ENCODE assay signal across 31 mouse cellular contexts in genomic region chr1:163060381-163060780, GRCm38 (mm10). TPM values are rescaled to one million over a fixed set of nuclear protein-coding genes. Genes with fewer than 3 reads are reported as not detected.
DNase-seq lines count a peak whose midpoint lies in the region; ATAC-seq and TF ChIP-seq lines count a peak whose summit lies in the region.
"Had no signal": no experiment of that assay in that cellular context is flagged by ENCODE, and none has a peak within 500 bp of the region (broad histone marks: within the 10 kb centered on the region; RNA-seq: fewer than 3 reads in every experiment).

No protein-coding gene starts in this region.

- H3K9ac ChIP-seq in midbrain, postnatal 0 days (replicated peaks; ENCODE audit: low read length, poor library complexity, severe bottlenecking), result no peak overlapping the region
- no peak overlapping the region for H3K9ac ChIP-seq in midbrain, embryonic 11.5 days (ENCODE audit: low read length)
- H3K9ac ChIP-seq: forebrain, embryonic 13.5 days; limb, embryonic 15.5 days; midbrain, embryonic 15.5 days had no signal

- no peak overlapping the region for H3K4me3 ChIP-seq in midbrain, postnatal 0 days (ENCODE audit: low read depth, low read length)
- no peak overlapping the region for H3K4me3 ChIP-seq in midbrain, embryonic 11.5 days (ENCODE audit: low read depth, low read length)
- H3K4me3 ChIP-seq: embryonic facial prominence, embryonic 10.5 days; forebrain, embryonic 13.5 days; heart, adult 2 months; limb, embryonic 15.5 days; midbrain, embryonic 15.5 days had no signal

- DNase-seq in adrenal gland, adult 2 months, result peak; percentile 3
- no peak for DNase-seq in adrenal gland, postnatal 4 days (ENCODE audit: low spot score in 2 of 2)
- peak; percentile 12 to 13 for DNase-seq in layer of hippocampus, postnatal 10 days (ENCODE audit: low spot score in 2 of 2)
- DNase-seq in layer of hippocampus, adult 9-11 months, result no peak
- peak; percentile 55 for DNase-seq in midbrain, postnatal 0 days (ENCODE audit: low spot score)
- DNase-seq in midbrain, embryonic 11.5 days (ENCODE audit: low spot score, missing footprints), result no peak
- DNase-seq in lung, postnatal 25 days (ENCODE audit: low spot score), result peak; percentile 71
- no peak for DNase-seq in ovary, postnatal 10 days (ENCODE audit: low spot score)
- DNase-seq: adrenal gland, postnatal 25 days; gastrocnemius, postnatal 25 days; heart, adult 2 months; heart, postnatal 4 days; thymus, postnatal 25 days had no signal

- no peak for ATAC-seq in midbrain, postnatal 0 days (ENCODE audit: low FRiP score)
- ATAC-seq in midbrain, embryonic 11.5 days (ENCODE audit: low FRiP score), result no peak
- ATAC-seq: activated CD4-positive, CD25-positive, alpha-beta regulatory T cell, adult 4 months; forebrain, embryonic 13.5 days; hindbrain, embryonic 16.5 days; intestine, postnatal 0 days; midbrain, embryonic 15.5 days had no signal

- 70% methylated on average over 3 of the region's 3 CpGs for WGBS in midbrain, postnatal 0 days
- WGBS in midbrain, embryonic 11.5 days, result 80% methylated on average over 3 of the region's 3 CpGs

- H3K27me3 ChIP-seq in midbrain, postnatal 0 days (ENCODE audit: insufficient read depth, low read length), result no peaks in the 10 kb centered on the region
- no peaks in the 10 kb centered on the region for H3K27me3 ChIP-seq in midbrain, embryonic 11.5 days (ENCODE audit: control insufficient read depth, insufficient read depth, low read length)
- H3K27me3 ChIP-seq: forebrain, embryonic 13.5 days; limb, embryonic 15.5 days; midbrain, embryonic 15.5 days had no signal

- no peaks in the 10 kb centered on the region for H3K9me3 ChIP-seq in midbrain, postnatal 0 days (ENCODE audit: low read length)
- H3K9me3 ChIP-seq in midbrain, embryonic 11.5 days (ENCODE audit: control insufficient read depth, low read length), result no peaks in the 10 kb centered on the region
- H3K9me3 ChIP-seq: embryonic facial prominence, embryonic 10.5 days; forebrain, embryonic 13.5 days; limb, embryonic 15.5 days; midbrain, embryonic 15.5 days had no signal

- H3K36me3 ChIP-seq in midbrain, postnatal 0 days (ENCODE audit: insufficient read depth, low read length), result no peaks in the 10 kb centered on the region
- no peaks in the 10 kb centered on the region for H3K36me3 ChIP-seq in midbrain, embryonic 11.5 days (ENCODE audit: control insufficient read depth, insufficient read depth, low read length)
- H3K36me3 ChIP-seq: embryonic facial prominence, embryonic 10.5 days; limb, embryonic 15.5 days; midbrain, embryonic 15.5 days had no signal

- no peak for TF ChIP-seq CTCF in midbrain, postnatal 0 days (IDR thresholded peaks at IDR 0.05)

- H3K4me2 ChIP-seq in midbrain, postnatal 0 days (ENCODE audit: low read depth, low read length, poor library complexity, severe bottlenecking), result no peak overlapping the region
- H3K4me2 ChIP-seq in midbrain, embryonic 11.5 days, result no peak overlapping the region
- H3K4me2 ChIP-seq: forebrain, embryonic 13.5 days; limb, embryonic 15.5 days; midbrain, embryonic 15.5 days had no signal

- H3K27ac ChIP-seq in midbrain, postnatal 0 days (ENCODE audit: low read depth, low read length), result no peak overlapping the region
- no peak overlapping the region for H3K27ac ChIP-seq in midbrain, embryonic 11.5 days (ENCODE audit: low read depth, low read length)
- H3K27ac ChIP-seq: embryonic facial prominence, embryonic 10.5 days; forebrain, embryonic 13.5 days; heart, adult 2 months; kidney, postnatal 0 days; limb, embryonic 15.5 days; midbrain, embryonic 15.5 days had no signal

- no peaks in the 10 kb centered on the region for H3K4me1 ChIP-seq in midbrain, postnatal 0 days (ENCODE audit: insufficient read depth, low read length)
- H3K4me1 ChIP-seq in midbrain, embryonic 11.5 days (ENCODE audit: control insufficient read depth, insufficient read depth, low read length), result no peaks in the 10 kb centered on the region
- H3K4me1 ChIP-seq: forebrain, embryonic 13.5 days; limb, embryonic 15.5 days; midbrain, embryonic 15.5 days had no signal

RNA-seq across cellular contexts. Expression of gene Mroh9, which starts 25.1 kb away (rescaled TPM):
- not detected for total RNA-seq in adrenal gland, adult 2 months (2021)
- polyA plus RNA-seq in adrenal gland, adult 2 months (2012; rRNA removed), result not detected in 2 replicates
- total RNA-seq in adrenal gland, postnatal 4 days (2021), result not detected
- not detected for total RNA-seq in layer of hippocampus, postnatal 10 days (2021)
- total RNA-seq in midbrain, postnatal 0 days (2014; rRNA removed), result not detected in 2 replicates
- polyA plus RNA-seq in midbrain, postnatal 0 days (2015; fragmentation: Nextera tagmentation; extraction: Ambion mirVana), result not detected in 2 replicates
- polyA plus RNA-seq in midbrain, embryonic 11.5 days (2014; fragmentation: Nextera tagmentation; extraction: Ambion mirVana), result not detected in 2 replicates
- total RNA-seq: adrenal gland, postnatal 25 days; common myeloid progenitor, adult 5-6 weeks; ES-E14; gastrocnemius, postnatal 25 days; heart, adult 2 months; heart, postnatal 4 days; layer of hippocampus, adult 18-20 months; left cerebral cortex, postnatal 10 days; megakaryocyte progenitor cell, adult 5-6 weeks; neutrophil, adult 5-6 weeks had no signal
- polyA plus RNA-seq: activated CD4-positive, CD25-positive, alpha-beta regulatory T cell, adult 4 months; cerebellum, adult 2 months; embryonic facial prominence, embryonic 10.5 days; forebrain, embryonic 13.5 days; heart, adult 2 months; heart, embryonic 14.5 days; hindbrain, embryonic 16.5 days; intestine, postnatal 0 days; kidney, postnatal 0 days; limb, embryonic 15.5 days; liver, embryonic 16.5 days; midbrain, embryonic 15.5 days; small intestine, adult 2 months had no signal

Comparison
In these comparisons a context has a peak if more than half of its experiments do, and no peak if none do; other contexts are left out.
1. DNase-seq: peak in adrenal gland, adult 2 months (single experiment), layer of hippocampus, postnatal 10 days (2 of 2), midbrain, postnatal 0 days (single experiment) and lung, postnatal 25 days (single experiment); none in adrenal gland, postnatal 4 days (0 of 2), layer of hippocampus, adult 9-11 months (single experiment), midbrain, embryonic 11.5 days (single experiment) and ovary, postnatal 10 days (single experiment).